Mouse (Mus musculus) ES-E14 (cell line): ENCODE data around the gene Tcte3.
"Not testable (repeated sequence)": the region's sequence is repeated elsewhere in the genome, so short reads cannot be mapped to it uniquely, and the experiment has no call there.

Experiments used
- HCFC1 ChIP-seq: IDR thresholded peaks from 2 replicates; pipeline ENCODE4 v1.6.1; 2012; ENCODE audit warnings: low read length, inconsistent platforms, borderline replicate concordance; ENCODE audit not compliant: insufficient read depth
- MAFK ChIP-seq: IDR thresholded peaks from 2 replicates; pipeline ENCODE4 v1.6.1; 2014; ENCODE audit warnings: mild to moderate bottlenecking, low read depth, low read length, inconsistent platforms; ENCODE audit not compliant: insufficient read depth
- ZC3H11A ChIP-seq: IDR thresholded peaks from 2 replicates; pipeline ENCODE4 v1.6.1; 2012; ENCODE audit warnings: low read depth, mild to moderate bottlenecking, inconsistent platforms, low read length, borderline replicate concordance
- ZNF384 ChIP-seq: IDR thresholded peaks from 2 replicates; pipeline ENCODE4 v1.6.1; 2012; ENCODE audit warnings: low read depth, low read length, inconsistent platforms

GRCm38 (mm10) chr17:15025513-15025912 lies 15.8 kb downstream of the Tcte3 start:
- not testable (repeated sequence) for TF ChIP-seq ZNF384, MAFK, ZC3H11A, HCFC1
